Mouse (Mus musculus) heart, postnatal 10 days (tissue): ENCODE measurements at regions not wholly inside any gene's neighbourhood (a gene's known extent, or its start where the extent isn't known, plus 50 kb on each side); places are given as distances from the start of the nearest gene placed in this dataset.
A peak's percentile ranks its signal among the peaks of the same experiment; 100 is the strongest.

Experiments
- DNase-seq, 2 experiments: peaks; one replicate each; pipeline ENCODE4 v3.0.0; 2021
- intact Hi-C: fragments of 180-260 bp; cut with DNase I; formaldehyde crosslinking; loops from one replicate; pipeline ENCODE4 v1.15.1; 2025

- no peak for DNase-seq
- intact Hi-C loops, result no loop called here
These were observed 57.2 kb downstream of the Lao1 start for GRCm38 (mm10) chr4:119018573-119018972.

- DNase-seq, result peak; percentile 53 to 57
- intact Hi-C loops, result no loop called here
These were observed 57.8 kb downstream of the Lao1 start for GRCm38 (mm10) chr4:119019013-119019781.

- intact Hi-C loops, result no loop called here
- DNase-seq, result no peak
These were observed 61.0 kb downstream of the Lao1 start for GRCm38 (mm10) chr4:119022338-119022737.

GRCm38 (mm10) chr4:119026237-119026861, 65.0 kb downstream of the Lao1 start:
- intact Hi-C loops, result no loop called here
- no peak for DNase-seq

- intact Hi-C loops, result no loop called here
- peak in 1 of 2 experiments; percentile 14 for DNase-seq
These were observed 66.9 kb downstream of the Lao1 start for GRCm38 (mm10) chr4:119028208-119028821.

- intact Hi-C loops, result no loop called here
- no peak for DNase-seq
These were observed 67.7 kb downstream of the Lao1 start for GRCm38 (mm10) chr4:119029091-119029490.

- intact Hi-C loops, result no loop called here
- DNase-seq, result no peak
These were observed 68.4 kb downstream of the Lao1 start for GRCm38 (mm10) chr4:119029735-119030134.

GRCm38 (mm10) chr4:119030865-119031264, 69.5 kb downstream of the Lao1 start:
- DNase-seq, result no peak
- intact Hi-C loops, result no loop called here

GRCm38 (mm10) chr4:119033006-119033405, 71.6 kb downstream of the Lao1 start:
- no peak for DNase-seq
- intact Hi-C loops, result no loop called here

- DNase-seq, result no peak
- intact Hi-C loops, result no loop called here
These were observed 71.9 kb upstream of the Slc2a1 start for GRCm38 (mm10) chr4:119036582-119036981.

- DNase-seq, result no peak
- intact Hi-C loops, result no loop called here
These were observed 68.5 kb upstream of the Slc2a1 start for GRCm38 (mm10) chr4:119040041-119040440.

GRCm38 (mm10) chr4:119041616-119042015, 66.9 kb upstream of the Slc2a1 start:
- peak; percentile 32 to 43 for DNase-seq
- intact Hi-C loops, result no loop called here

GRCm38 (mm10) chr4:119044005-119044677, 64.4 kb upstream of the Slc2a1 start:
- DNase-seq, result no peak
- intact Hi-C loops, result no loop called here

- no peak for DNase-seq
- intact Hi-C loops, result no loop called here
These were observed 63.7 kb upstream of the Slc2a1 start for GRCm38 (mm10) chr4:119044836-119045235.

GRCm38 (mm10) chr4:119050867-119051353, 57.6 kb upstream of the Slc2a1 start:
- intact Hi-C loops, result no loop called here
- no peak for DNase-seq

GRCm38 (mm10) chr4:119052537-119052936, 56.0 kb upstream of the Slc2a1 start:
- intact Hi-C loops, result no loop called here
- no peak for DNase-seq

GRCm38 (mm10) chr4:119053241-119053640, 55.3 kb upstream of the Slc2a1 start:
- intact Hi-C loops, result no loop called here

GRCm38 (mm10) chr4:119053680-119054079, 54.8 kb upstream of the Slc2a1 start:
- intact Hi-C loops, result no loop called here
- no peak for DNase-seq

More at GRCm38 (mm10) chr4:119053241-119053640, 55.3 kb upstream of the Slc2a1 start:
- DNase-seq, result no peak

- intact Hi-C loops, result no loop called here
These were observed 54.4 kb upstream of the Slc2a1 start for GRCm38 (mm10) chr4:119054129-119054528.

GRCm38 (mm10) chr4:119057191-119057590, 51.3 kb upstream of the Slc2a1 start:
- intact Hi-C loops, result no loop called here
- DNase-seq, result no peak

More at GRCm38 (mm10) chr4:119054129-119054528, 54.4 kb upstream of the Slc2a1 start:
- DNase-seq, result no peak

- no peak for DNase-seq
- intact Hi-C loops, result no loop called here
These were observed 50.7 kb upstream of the Slc2a1 start for GRCm38 (mm10) chr4:119057826-119058225.
